Mouse (Mus musculus) kidney, embryonic 14.5 days (tissue): Measurements from ENCODE around the gene Ccdc171. TPM values are rescaled to one million over a fixed set of nuclear protein-coding genes. Genes with fewer than 3 reads are reported as not detected.
"Not testable (repeated sequence)": the region's sequence is repeated elsewhere in the genome, so short reads cannot be mapped to it uniquely, and the experiment has no call there.

Experiments
- ATAC-seq: fragments of 200-750 bp; cut with Nextera tagmentation; 2 replicates; pipeline ENCODE4 v1.8.0; 2017; ENCODE audit warnings: moderate number of reproducible peaks, mild to moderate bottlenecking, moderate TSS enrichment, moderate library complexity; ENCODE audit not compliant: low FRiP score, low TSS enrichment
- H3K27ac ChIP-seq: fragments of 300-500 bp; sonication (generic); 2 replicates; pipeline ENCODE4 v1.5.1; 2014; ENCODE audit warnings: low read depth, mild to moderate bottlenecking, low read length, moderate library complexity, mixed read lengths
- H3K27me3 ChIP-seq: fragments of 300-500 bp; sonication (generic); 2 replicates; pipeline ENCODE4 v1.6.1; 2014; ENCODE audit warnings: mild to moderate bottlenecking, low read length; ENCODE audit not compliant: control insufficient read depth, insufficient read depth
- H3K36me3 ChIP-seq: fragments of 300-500 bp; sonication (generic); 2 replicates; pipeline ENCODE4 v1.6.1; 2014; ENCODE audit warnings: low read length, mixed read lengths; ENCODE audit not compliant: control insufficient read depth, insufficient read depth
- H3K4me1 ChIP-seq: fragments of 300-500 bp; sonication (generic); 2 replicates; pipeline ENCODE4 v1.6.1; 2014; ENCODE audit warnings: low read length, mixed read lengths; ENCODE audit not compliant: control insufficient read depth, insufficient read depth
- H3K4me2 ChIP-seq: fragments of 300-500 bp; sonication (generic); replicated peaks from 2 replicates; pipeline ENCODE4 v1.6.1; 2014; ENCODE audit warnings: low read depth, mild to moderate bottlenecking, low read length
- H3K4me3 ChIP-seq: fragments of 300-500 bp; sonication (generic); 2 replicates; pipeline ENCODE4 v1.5.1; 2014; ENCODE audit warnings: mild to moderate bottlenecking, low read length
- H3K9ac ChIP-seq: fragments of 300-500 bp; sonication (generic); 2 replicates; pipeline ENCODE4 v1.6.1; 2014; ENCODE audit warnings: low read depth, mild to moderate bottlenecking, low read length, moderate library complexity
- H3K9me3 ChIP-seq: fragments of 300-500 bp; sonication (generic); 2 replicates; pipeline ENCODE4 v1.6.1; 2016; ENCODE audit warnings: low read length; ENCODE audit not compliant: control insufficient read depth
- WGBS: fragments of 180-500 bp; shearing (Covaris S2); extraction: QIAGEN DNeasy Blood & Tissue Kit; methylation state at CpG from one replicate; pipeline ENCODE4 v1.1.7; 2014; 5-methylcytosine and 5-hydroxymethylcytosine counted together
- polyA plus RNA-seq: library from polyadenylated mRNA; unstranded; fragments of >200 nt; fragmentation: Nextera tagmentation; extraction: Ambion mirVana; gene quantifications from 2 replicates; pipeline ENCODE4 v1.2.1, GENCODE M21; 2014

Gene Ccdc171
- polyA plus RNA-seq, 1 experiment from 2014 or later: 3.9 TPM

DNA sequence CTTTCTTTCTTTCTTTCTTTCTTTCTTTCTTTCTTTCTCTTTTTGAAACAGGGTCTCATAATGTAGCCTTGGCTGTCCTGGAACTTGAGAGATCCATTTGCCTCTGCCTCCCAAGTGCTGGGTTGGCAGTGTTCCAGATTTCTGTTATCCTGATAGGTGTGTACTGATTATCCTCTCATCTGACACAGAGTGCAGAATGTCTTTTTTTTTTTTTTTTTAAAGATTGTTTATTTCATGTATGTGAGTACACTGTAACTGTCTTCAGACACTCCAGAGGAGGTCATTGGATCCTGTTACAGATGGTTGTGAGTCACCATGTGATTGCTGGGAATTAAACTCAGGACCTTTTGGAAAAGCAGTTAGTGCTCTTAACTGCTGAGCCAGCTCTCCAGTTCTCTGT lies 5.5 kb upstream of the Ccdc171 start:
- no peak overlapping the region for H3K4me3 ChIP-seq
- no peaks in the 10 kb centered on the region for H3K9me3 ChIP-seq
- no peak overlapping the region for H3K9ac ChIP-seq
- H3K4me2 ChIP-seq: no peak overlapping the region
- no peaks in the 10 kb centered on the region for H3K36me3 ChIP-seq
- H3K27me3 ChIP-seq: no peaks in the 10 kb centered on the region
- H3K27ac ChIP-seq: no peak overlapping the region
- H3K4me1 ChIP-seq: no peaks in the 10 kb centered on the region
- ATAC-seq: no peak

DNA sequence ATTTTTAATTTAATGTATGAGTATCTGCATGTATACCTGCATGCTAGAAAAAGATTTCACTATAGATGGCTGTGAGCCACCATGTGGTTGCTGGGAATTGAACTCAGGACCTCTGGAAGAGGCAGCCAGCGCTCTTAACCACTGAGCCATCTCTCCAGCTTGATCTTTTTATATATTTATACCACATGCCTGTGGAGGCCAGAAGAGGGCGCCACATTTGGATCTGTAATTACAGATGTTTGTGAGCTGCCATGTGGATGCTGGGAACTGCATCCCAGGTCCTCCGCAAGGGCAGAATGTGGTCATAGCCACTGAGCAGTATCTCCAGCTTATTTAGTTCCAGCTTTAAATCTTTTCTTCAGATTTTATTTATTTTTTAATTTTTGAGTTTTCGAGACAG lies 5.0 kb upstream of the Ccdc171 start:
- ATAC-seq: no peak
- Histone ChIP-seq H3K9ac (no peak overlapping the region), H3K27me3 (no peaks in the 10 kb centered on the region), H3K27ac (no peak overlapping the region), H3K36me3 (no peaks in the 10 kb centered on the region), H3K9me3 (no peaks in the 10 kb centered on the region), H3K4me3 (no peak overlapping the region), H3K4me2 (no peak overlapping the region), H3K4me1 (no peaks in the 10 kb centered on the region)
- 86% methylated on average over 4 of the region's 4 CpGs for WGBS

GRCm38 (mm10) chr4:83522066-83522465 lies 3.3 kb upstream of the Ccdc171 start:
- ATAC-seq: no peak
- no peaks in the 10 kb centered on the region for H3K36me3 ChIP-seq
- no peak overlapping the region for H3K27ac ChIP-seq
- H3K9me3 ChIP-seq: no peaks in the 10 kb centered on the region
- 37% methylated on average over 5 of the region's 5 CpGs for WGBS
- no peak overlapping the region for H3K4me3 ChIP-seq
- H3K27me3 ChIP-seq: no peaks in the 10 kb centered on the region
- H3K4me1 ChIP-seq: no peaks in the 10 kb centered on the region
- no peak overlapping the region for H3K4me2 ChIP-seq
- H3K9ac ChIP-seq: no peak overlapping the region

GRCm38 (mm10) chr4:83524456-83524842 lies 896 bp upstream of the Ccdc171 start:
- Histone ChIP-seq H3K9ac (peak overlapping the region; percentile 79), H3K9me3 (no peaks in the 10 kb centered on the region; the same call in 1 of the 2 replicates), H3K4me3 (peak overlapping the region; percentile 65), H3K27ac (0 out of 2 replicates have a peak overlapping the region, but pooled peaks have one; percentile 1), H3K4me2 (peak overlapping the region; percentile 84), H3K27me3 (no peaks in the 10 kb centered on the region), H3K4me1 (no peaks in the 10 kb centered on the region), H3K36me3 (no peaks in the 10 kb centered on the region)
- WGBS: 11% methylated on average over 6 of the region's 6 CpGs
- ATAC-seq: no peak

GRCm38 (mm10) chr4:83525690-83526055 lies 328 bp downstream of the Ccdc171 start:
- peak overlapping the region; percentile 52 for H3K27ac ChIP-seq
- no peaks in the 10 kb centered on the region; the same call in 1 of the 2 replicates for H3K9me3 ChIP-seq
- H3K4me2 ChIP-seq: peak overlapping the region; percentile 84
- H3K4me1 ChIP-seq: no peaks in the 10 kb centered on the region
- no peaks in the 10 kb centered on the region for H3K36me3 ChIP-seq
- no peaks in the 10 kb centered on the region for H3K27me3 ChIP-seq
- peak overlapping the region; percentile 75 for H3K9ac ChIP-seq
- WGBS: under 1% methylated on average over 18 of the region's 18 CpGs
- peak; percentile 81 for ATAC-seq
- peak overlapping the region; percentile 65 for H3K4me3 ChIP-seq

DNA sequence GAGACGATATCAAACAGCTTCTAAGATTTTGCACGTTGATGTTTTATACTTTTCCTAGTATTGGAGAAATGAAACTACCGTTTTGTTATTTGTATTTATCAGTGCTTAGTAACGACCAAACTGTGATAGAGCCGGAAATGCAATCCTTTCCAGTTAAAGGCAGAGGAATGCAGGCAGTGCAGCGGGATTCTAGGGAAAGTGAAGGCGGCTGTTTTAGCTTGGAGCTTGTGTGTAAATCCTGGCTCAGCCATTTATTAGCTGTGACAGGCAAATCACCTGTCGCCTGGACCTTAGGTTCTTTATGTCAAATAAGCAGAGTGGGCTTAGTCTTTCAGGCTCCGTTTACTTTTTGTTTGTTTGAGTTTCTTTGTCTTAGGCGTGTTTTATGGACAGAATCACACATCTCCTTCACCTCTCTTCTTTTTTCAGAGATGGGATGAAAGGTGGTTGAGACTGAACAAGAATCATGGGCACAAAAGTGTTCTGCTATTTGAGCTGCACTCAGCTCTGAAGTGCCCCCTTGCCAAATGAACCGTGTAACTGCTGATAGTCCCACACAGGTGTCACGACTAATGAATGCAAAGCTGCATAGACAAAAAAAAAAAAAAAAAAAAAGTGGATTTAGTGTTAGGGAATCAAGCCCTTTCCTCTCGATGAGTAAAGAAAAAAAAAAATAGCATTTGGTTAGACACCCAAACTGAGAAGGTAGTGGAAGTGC lies 1.1 kb downstream of the Ccdc171 start:
- Histone ChIP-seq H3K4me2 (peak overlapping the region; percentile 84), H3K4me1 (no peaks in the 10 kb centered on the region), H3K4me3 (peak overlapping the region; percentile 65), H3K36me3 (no peaks in the 10 kb centered on the region), H3K27ac (peak overlapping the region; percentile 55; the same call in 1 of the 2 replicates), H3K9me3 (no peaks in the 10 kb centered on the region; the same call in 1 of the 2 replicates), H3K9ac (peak overlapping the region; percentile 34; the same call in 1 of the 2 replicates), H3K27me3 (no peaks in the 10 kb centered on the region)
- ATAC-seq: no peak
- WGBS: 3% methylated on average over 13 of the region's 13 CpGs

GRCm38 (mm10) chr4:83526988-83527334 lies 1.6 kb downstream of the Ccdc171 start:
- Histone ChIP-seq H3K4me2 (no peak overlapping the region), H3K27me3 (no peaks in the 10 kb centered on the region), H3K9ac (no peak overlapping the region), H3K4me1 (no peaks in the 10 kb centered on the region), H3K9me3 (no peaks in the 10 kb centered on the region; the same call in 1 of the 2 replicates), H3K27ac (no peak overlapping the region), H3K4me3 (no peak overlapping the region), H3K36me3 (no peaks in the 10 kb centered on the region)
- WGBS: 36% methylated on average over 6 of the region's 6 CpGs
- no peak for ATAC-seq

DNA sequence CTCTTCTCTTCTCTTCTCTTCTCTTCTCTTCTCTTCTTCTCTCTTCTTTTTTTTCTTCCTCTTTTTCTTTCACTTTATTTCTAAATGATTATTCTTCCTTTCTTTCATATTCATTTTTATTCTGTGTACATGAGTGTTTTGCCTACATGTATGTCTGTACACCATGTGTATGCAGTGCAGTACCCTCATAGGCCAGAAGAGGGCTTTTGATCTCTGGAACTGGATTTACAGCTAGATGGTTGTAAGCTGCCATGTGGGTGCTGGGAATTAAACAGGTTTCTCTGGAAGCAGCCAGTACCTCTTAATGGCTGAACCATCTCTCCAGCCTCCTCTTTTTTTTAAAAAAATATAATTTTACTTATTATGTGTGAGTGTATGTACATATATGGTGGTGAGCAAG lies 2.6 kb downstream of the Ccdc171 start:
- Histone ChIP-seq H3K27me3 (no peaks in the 10 kb centered on the region), H3K27ac (no peak overlapping the region), H3K9me3 (no peaks in the 10 kb centered on the region; the same call in 1 of the 2 replicates), H3K4me2 (no peak overlapping the region), H3K4me3 (no peak overlapping the region), H3K4me1 (no peaks in the 10 kb centered on the region), H3K9ac (no peak overlapping the region), H3K36me3 (no peaks in the 10 kb centered on the region)
- no peak for ATAC-seq

GRCm38 (mm10) chr4:83530060-83530459 lies 4.7 kb downstream of the Ccdc171 start:
- H3K4me1 ChIP-seq, H3K9ac ChIP-seq, H3K4me2 ChIP-seq, H3K9me3 ChIP-seq, H3K27me3 ChIP-seq, H3K4me3 ChIP-seq, H3K27ac ChIP-seq, H3K36me3 ChIP-seq, ATAC-seq: not testable (repeated sequence)
- 92% methylated on average over 4 of the region's 4 CpGs for WGBS
